Mouse (Mus musculus): ENCODE measurements around the gene Nfic. TPM values are rescaled to one million over a fixed set of nuclear protein-coding genes. Genes with fewer than 3 reads are reported as not detected.

Nfic gene
- polyA plus RNA-seq, 1 experiment from 2014 or later = 100.0 TPM

DNA sequence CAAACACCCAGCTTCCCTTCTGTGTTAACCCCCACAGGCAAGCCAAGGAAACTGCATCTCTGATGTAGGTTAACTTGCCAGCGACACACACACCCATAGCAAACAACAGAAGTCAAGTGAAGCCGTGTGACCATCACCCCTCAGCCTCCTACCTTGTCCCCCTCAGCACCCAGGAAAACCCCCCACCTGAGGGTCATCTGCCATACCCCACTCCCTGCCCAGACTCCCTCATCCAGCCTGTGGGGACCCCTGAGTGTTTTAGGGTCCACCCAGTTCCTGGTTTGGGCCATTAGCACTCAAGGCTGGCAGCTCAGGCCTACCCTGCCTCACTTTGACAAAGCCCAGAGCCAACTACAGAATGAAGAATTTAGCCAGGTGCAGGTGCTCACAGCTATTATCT lies 10.6 kb upstream of the Nfic start:
- ATAC-seq (ENCODE audit: low read depth) (no peak), DNase-seq (ENCODE audit: low spot score) (no peak)
- WGBS = 56% methylated on average over 2 of the region's 2 CpGs
- Histone ChIP-seq H3K4me1 (ENCODE audit: control insufficient read depth, insufficient read depth, low read length) (0 out of 2 replicates have a peak, but pooled peaks cover 5% of the 10 kb centered on the region), H3K27ac (replicated peaks; ENCODE audit: low read depth, low read length) (no peak overlapping the region), H3K9ac (ENCODE audit: low read depth, low read length) (no peak overlapping the region), H3K9me3 (ENCODE audit: control insufficient read depth, low read length) (no peaks in the 10 kb centered on the region), H3K4me3 (ENCODE audit: low read depth, low read length) (no peak overlapping the region), H3K36me3 (ENCODE audit: control insufficient read depth, insufficient read depth, low read length) (no peaks in the 10 kb centered on the region), H3K4me2 (ENCODE audit: low read depth, low read length) (no peak overlapping the region), H3K27me3 (replicated peaks; ENCODE audit: control insufficient read depth, insufficient read depth, low read length) (peaks cover 64% of the 10 kb centered on the region)

- no peak overlapping the region for H3K4me2 ChIP-seq (ENCODE audit: low read depth, low read length)
Measured at GRCm38 (mm10) chr10:81465265-81465645, 9.8 kb upstream of the Nfic start.

GRCm38 (mm10) chr10:81464405-81465264 lies 9.2 kb upstream of the Nfic start:
- peak; percentile 33 for DNase-seq (ENCODE audit: low spot score)
- H3K27ac ChIP-seq (replicated peaks; ENCODE audit: low read depth, low read length) = no peak overlapping the region
- no peaks in the 10 kb centered on the region for H3K36me3 ChIP-seq (ENCODE audit: control insufficient read depth, insufficient read depth, low read length)
- peak; percentile 88 for ATAC-seq (ENCODE audit: low read depth)
- 3% methylated on average over 30 of the region's 33 CpGs for WGBS
- H3K27me3 ChIP-seq (replicated peaks; ENCODE audit: control insufficient read depth, insufficient read depth, low read length) = peaks cover 73% of the 10 kb centered on the region
- H3K9me3 ChIP-seq (ENCODE audit: control insufficient read depth, low read length) = no peaks in the 10 kb centered on the region
- peak overlapping the region; percentile 28 for H3K4me3 ChIP-seq (ENCODE audit: low read depth, low read length)
- peak overlapping the region; percentile 9; the same call in 1 of the 2 replicates for H3K9ac ChIP-seq (ENCODE audit: low read depth, low read length)
- H3K4me2 ChIP-seq (ENCODE audit: low read depth, low read length) = peak overlapping the region; percentile 47
- H3K4me1 ChIP-seq (ENCODE audit: control insufficient read depth, insufficient read depth, low read length) = 0 out of 2 replicates have a peak, but pooled peaks cover 5% of the 10 kb centered on the region

More at GRCm38 (mm10) chr10:81465265-81465645, 9.8 kb upstream of the Nfic start:
- Histone ChIP-seq H3K4me1 (ENCODE audit: control insufficient read depth, insufficient read depth, low read length) (0 out of 2 replicates have a peak, but pooled peaks cover 5% of the 10 kb centered on the region), H3K9ac (ENCODE audit: low read depth, low read length) (no peak overlapping the region), H3K27ac (replicated peaks; ENCODE audit: low read depth, low read length) (no peak overlapping the region), H3K9me3 (ENCODE audit: control insufficient read depth, low read length) (no peaks in the 10 kb centered on the region), H3K4me3 (ENCODE audit: low read depth, low read length) (no peak overlapping the region), H3K36me3 (ENCODE audit: control insufficient read depth, insufficient read depth, low read length) (no peaks in the 10 kb centered on the region), H3K27me3 (replicated peaks; ENCODE audit: control insufficient read depth, insufficient read depth, low read length) (peaks cover 67% of the 10 kb centered on the region)
- ATAC-seq (ENCODE audit: low read depth) = no peak
- 3% methylated on average over 5 of the region's 5 CpGs for WGBS
- DNase-seq (ENCODE audit: low spot score) = no peak

- H3K4me3 ChIP-seq (ENCODE audit: low read depth, low read length) = no peak overlapping the region
Measured at GRCm38 (mm10) chr10:81463531-81463930, 8.1 kb upstream of the Nfic start.

GRCm38 (mm10) chr10:81462917-81463316 lies 7.5 kb upstream of the Nfic start:
- Histone ChIP-seq H3K4me1 (ENCODE audit: control insufficient read depth, insufficient read depth, low read length) (0 out of 2 replicates have a peak, but pooled peaks cover 5% of the 10 kb centered on the region), H3K27me3 (replicated peaks; ENCODE audit: control insufficient read depth, insufficient read depth, low read length) (peaks cover 87% of the 10 kb centered on the region), H3K9me3 (ENCODE audit: control insufficient read depth, low read length) (no peaks in the 10 kb centered on the region; the same call in 1 of the 2 replicates), H3K4me3 (ENCODE audit: low read depth, low read length) (no peak overlapping the region), H3K36me3 (ENCODE audit: control insufficient read depth, insufficient read depth, low read length) (no peaks in the 10 kb centered on the region), H3K4me2 (ENCODE audit: low read depth, low read length) (no peak overlapping the region), H3K9ac (ENCODE audit: low read depth, low read length) (no peak overlapping the region), H3K27ac (replicated peaks; ENCODE audit: low read depth, low read length) (no peak overlapping the region)
- 70% methylated on average over 5 of the region's 7 CpGs for WGBS
- no peak for ATAC-seq (ENCODE audit: low read depth)
- DNase-seq (ENCODE audit: low spot score) = no peak

More at GRCm38 (mm10) chr10:81463531-81463930, 8.1 kb upstream of the Nfic start:
- H3K4me2 ChIP-seq (ENCODE audit: low read depth, low read length) = no peak overlapping the region
- H3K36me3 ChIP-seq (ENCODE audit: control insufficient read depth, insufficient read depth, low read length) = no peaks in the 10 kb centered on the region
- no peak overlapping the region for H3K27ac ChIP-seq (replicated peaks; ENCODE audit: low read depth, low read length)
- H3K4me1 ChIP-seq (ENCODE audit: control insufficient read depth, insufficient read depth, low read length) = 0 out of 2 replicates have a peak, but pooled peaks cover 5% of the 10 kb centered on the region
- H3K9me3 ChIP-seq (ENCODE audit: control insufficient read depth, low read length) = no peaks in the 10 kb centered on the region; the same call in 1 of the 2 replicates
- no peak overlapping the region for H3K9ac ChIP-seq (ENCODE audit: low read depth, low read length)
- peaks cover 82% of the 10 kb centered on the region for H3K27me3 ChIP-seq (replicated peaks; ENCODE audit: control insufficient read depth, insufficient read depth, low read length)
- DNase-seq (ENCODE audit: low spot score) (no peak), ATAC-seq (ENCODE audit: low read depth) (no peak)
- WGBS = 63% methylated on average over 4 of the region's 4 CpGs

GRCm38 (mm10) chr10:81462415-81462804 lies 7.0 kb upstream of the Nfic start:
- peaks cover 88% of the 10 kb centered on the region for H3K27me3 ChIP-seq (replicated peaks; ENCODE audit: control insufficient read depth, insufficient read depth, low read length)
- 0 out of 2 replicates have a peak, but pooled peaks cover 5% of the 10 kb centered on the region for H3K4me1 ChIP-seq (ENCODE audit: control insufficient read depth, insufficient read depth, low read length)
- ATAC-seq (ENCODE audit: low read depth) (no peak), DNase-seq (ENCODE audit: low spot score) (no peak)
- H3K27ac ChIP-seq (replicated peaks; ENCODE audit: low read depth, low read length) = no peak overlapping the region
- H3K9me3 ChIP-seq (ENCODE audit: control insufficient read depth, low read length) = no peaks in the 10 kb centered on the region; the same call in 1 of the 2 replicates
- WGBS = 33% methylated on average over 7 of the region's 7 CpGs
- H3K4me3 ChIP-seq (ENCODE audit: low read depth, low read length) = no peak overlapping the region
- H3K36me3 ChIP-seq (ENCODE audit: control insufficient read depth, insufficient read depth, low read length) = no peaks in the 10 kb centered on the region
- no peak overlapping the region for H3K9ac ChIP-seq (ENCODE audit: low read depth, low read length)
- no peak overlapping the region for H3K4me2 ChIP-seq (ENCODE audit: low read depth, low read length)

DNA sequence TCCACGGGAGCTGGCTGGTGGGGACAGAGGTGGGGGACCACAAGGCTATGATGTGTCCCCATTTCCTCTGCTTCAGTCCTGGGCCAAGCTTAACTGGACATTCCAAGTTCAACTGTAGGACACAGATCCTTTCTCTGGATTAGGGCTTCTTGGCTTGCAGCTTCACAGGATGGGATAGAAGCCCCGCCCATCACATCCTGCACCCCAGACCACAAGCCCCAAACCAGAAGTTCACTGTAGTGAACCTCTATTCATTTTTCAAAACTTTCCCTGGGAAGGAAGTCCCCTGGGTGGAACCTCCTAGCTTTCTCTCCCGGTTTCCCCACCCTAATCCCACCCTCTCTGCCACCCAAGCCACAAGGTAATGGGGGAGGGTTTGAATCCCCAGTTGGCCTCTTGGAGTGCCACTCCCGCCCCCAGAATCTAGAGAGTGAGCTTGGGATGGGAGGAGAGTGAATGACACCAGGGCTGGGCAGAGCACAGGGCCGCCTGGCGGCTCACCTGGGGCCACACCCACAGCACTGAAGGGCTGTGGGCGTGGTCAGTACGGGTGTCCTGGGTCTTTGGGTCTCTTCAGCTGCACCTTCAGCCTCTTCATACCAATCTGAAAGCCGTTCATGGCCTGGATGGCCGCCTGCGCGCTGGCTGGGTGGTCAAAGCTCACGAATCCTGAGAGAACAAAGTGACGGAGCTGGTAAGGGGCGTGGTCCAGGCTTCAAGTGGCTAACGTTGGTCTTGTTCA lies 6.4 kb upstream of the Nfic start:
- H3K4me1 ChIP-seq (ENCODE audit: control insufficient read depth, insufficient read depth, low read length) = 0 out of 2 replicates have a peak, but pooled peaks cover 5% of the 10 kb centered on the region
- H3K4me3 ChIP-seq (ENCODE audit: low read depth, low read length) = no peak overlapping the region
- WGBS = 4% methylated on average over 14 of the region's 16 CpGs
- H3K27ac ChIP-seq (replicated peaks; ENCODE audit: low read depth, low read length) = no peak overlapping the region
- no peaks in the 10 kb centered on the region; the same call in 1 of the 2 replicates for H3K9me3 ChIP-seq (ENCODE audit: control insufficient read depth, low read length)
- ATAC-seq (ENCODE audit: low read depth) = no peak
- no peak for DNase-seq (ENCODE audit: low spot score)
- H3K9ac ChIP-seq (ENCODE audit: low read depth, low read length) = no peak overlapping the region
- H3K4me2 ChIP-seq (ENCODE audit: low read depth, low read length) = peak overlapping the region; percentile 22
- H3K27me3 ChIP-seq (replicated peaks; ENCODE audit: control insufficient read depth, insufficient read depth, low read length) = peaks cover 91% of the 10 kb centered on the region
- H3K36me3 ChIP-seq (ENCODE audit: control insufficient read depth, insufficient read depth, low read length) = no peaks in the 10 kb centered on the region

- ATAC-seq (ENCODE audit: low read depth) (no peak), DNase-seq (ENCODE audit: low spot score) (no peak)
- Histone ChIP-seq H3K27ac (replicated peaks; ENCODE audit: low read depth, low read length) (no peak overlapping the region), H3K4me3 (ENCODE audit: low read depth, low read length) (no peak overlapping the region), H3K9me3 (ENCODE audit: control insufficient read depth, low read length) (no peaks in the 10 kb centered on the region; the same call in 1 of the 2 replicates), H3K9ac (ENCODE audit: low read depth, low read length) (no peak overlapping the region), H3K4me1 (ENCODE audit: control insufficient read depth, insufficient read depth, low read length) (0 out of 2 replicates have a peak, but pooled peaks cover 5% of the 10 kb centered on the region), H3K27me3 (replicated peaks; ENCODE audit: control insufficient read depth, insufficient read depth, low read length) (peaks cover 94% of the 10 kb centered on the region), H3K36me3 (ENCODE audit: control insufficient read depth, insufficient read depth, low read length) (no peaks in the 10 kb centered on the region), H3K4me2 (ENCODE audit: low read depth, low read length) (no peak overlapping the region)
- 41% methylated on average over 11 of the region's 11 CpGs for WGBS
Measured at GRCm38 (mm10) chr10:81460951-81461350, 5.5 kb upstream of the Nfic start.

Measured in embryonic facial prominence, embryonic 14.5 days (tissue).